Mouse (Mus musculus) ES-Bruce4 (cell line): Measurements from ENCODE around the gene Ift43. TPM values are rescaled to one million over a fixed set of nuclear protein-coding genes. Genes with fewer than 3 reads are reported as not detected.

Experiments
- H3K27ac ChIP-seq: 2 replicates; pipeline ENCODE4 v1.5.1; 2012; ENCODE audit warnings: low read length, inconsistent platforms; ENCODE audit not compliant: insufficient read depth
- H3K27me3 ChIP-seq: 2 replicates; pipeline ENCODE4 v1.6.1; 2012; ENCODE audit warnings: mild to moderate bottlenecking, low read length, inconsistent platforms; ENCODE audit not compliant: control insufficient read depth, poor library complexity, insufficient read depth, severe bottlenecking
- H3K36me3 ChIP-seq: 2 replicates; pipeline ENCODE4 v1.6.1; 2012; ENCODE audit warnings: inconsistent platforms, mild to moderate bottlenecking, low read length, moderate library complexity; ENCODE audit not compliant: control insufficient read depth, poor library complexity, insufficient read depth, severe bottlenecking
- H3K4me1 ChIP-seq: one replicate; pipeline ENCODE4 v1.8.1; 2011; ENCODE audit warnings: low read length; ENCODE audit not compliant: control insufficient read depth, insufficient read depth
- H3K4me3 ChIP-seq: 2 replicates; pipeline ENCODE4 v1.5.1; 2011; ENCODE audit warnings: low read depth, mild to moderate bottlenecking, low read length
- H3K9ac ChIP-seq: 2 replicates; pipeline ENCODE4 v1.6.1; 2012; ENCODE audit warnings: low read depth, mild to moderate bottlenecking, inconsistent platforms; ENCODE audit not compliant: poor library complexity, severe bottlenecking
- H3K9me3 ChIP-seq: replicated peaks from 2 replicates; pipeline ENCODE4 v1.6.1; 2012; ENCODE audit warnings: mild to moderate bottlenecking, low read length, inconsistent platforms; ENCODE audit not compliant: control insufficient read depth, poor library complexity, insufficient read depth, severe bottlenecking
- CTCF ChIP-seq: IDR thresholded peaks from one replicate; pipeline ENCODE4 v1.8.1; 2011; ENCODE audit warnings: low read depth, low read length
- EP300 ChIP-seq: IDR thresholded peaks from 2 replicates; pipeline ENCODE4 v1.6.1; 2011; ENCODE audit warnings: low read depth, low read length; ENCODE audit not compliant: insufficient read depth
- POLR2A ChIP-seq: IDR thresholded peaks from one replicate; pipeline ENCODE4 v1.8.1; 2011; ENCODE audit warnings: low read length; ENCODE audit not compliant: insufficient read depth
- polyA plus RNA-seq: library from polyadenylated mRNA; stranded (reverse); fragments of >200 nt; gene quantifications from 2 replicates; pipeline ENCODE4 v1.2.4, GENCODE M21; 2011; ENCODE audit warnings: low read depth; ENCODE audit not compliant: missing spikeins, insufficient read depth, insufficient read length

Gene Ift43
- polyA plus RNA-seq, 1 experiment: 44.2 TPM

- TF ChIP-seq POLR2A: no peak
- no peak for TF ChIP-seq CTCF
- TF ChIP-seq EP300: no peak
- H3K4me3 ChIP-seq: no peak overlapping the region
- H3K9me3 ChIP-seq: no peaks in the 10 kb centered on the region
- H3K27me3 ChIP-seq: no peaks in the 10 kb centered on the region
- H3K9ac ChIP-seq: no peak overlapping the region
- H3K4me1 ChIP-seq: no peaks in the 10 kb centered on the region
- no peak overlapping the region for H3K27ac ChIP-seq
- no peaks in the 10 kb centered on the region for H3K36me3 ChIP-seq
Measured at GRCm38 (mm10) chr12:86109531-86109930, 27.2 kb downstream of the Ift43 start.

- H3K9ac ChIP-seq: no peak overlapping the region
- no peak overlapping the region for H3K27ac ChIP-seq
- no peak for TF ChIP-seq EP300
- TF ChIP-seq CTCF: no peak
- TF ChIP-seq POLR2A: no peak
- H3K9me3 ChIP-seq: no peaks in the 10 kb centered on the region
- H3K27me3 ChIP-seq: no peaks in the 10 kb centered on the region
- H3K4me1 ChIP-seq: no peaks in the 10 kb centered on the region
- H3K4me3 ChIP-seq: no peak overlapping the region
- H3K36me3 ChIP-seq: no peaks in the 10 kb centered on the region
Measured at GRCm38 (mm10) chr12:86110637-86111036, 28.3 kb downstream of the Ift43 start.

DNA sequence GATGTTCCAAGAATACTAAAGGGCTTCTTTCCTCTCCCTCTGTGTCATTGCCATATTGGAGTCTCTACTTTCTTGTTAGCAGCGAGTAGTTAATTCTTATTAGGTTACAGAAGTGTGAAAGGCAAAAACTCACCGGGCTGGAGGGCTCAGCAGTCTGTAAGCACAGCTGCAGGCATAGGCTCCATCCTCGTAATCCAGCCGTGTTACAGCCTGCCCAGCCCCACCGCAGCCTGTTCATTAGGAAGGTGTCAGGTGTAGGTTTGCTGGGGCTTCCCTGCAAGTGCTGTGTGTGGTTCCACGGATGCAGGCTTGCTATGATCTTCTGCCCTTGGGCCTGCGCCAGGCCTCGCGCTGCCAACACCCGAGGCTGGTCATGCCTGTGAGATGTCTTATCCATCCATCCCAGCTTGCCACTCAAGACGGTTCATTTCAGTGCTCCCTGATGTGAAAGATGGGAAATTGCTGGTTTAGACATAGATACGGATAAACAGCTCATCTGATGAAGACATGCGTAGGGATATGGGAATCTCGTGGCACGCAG, 34.0 kb downstream of the Ift43 start:
- no peak overlapping the region for H3K4me3 ChIP-seq
- H3K27ac ChIP-seq: no peak overlapping the region
- H3K36me3 ChIP-seq: no peaks in the 10 kb centered on the region
- H3K9me3 ChIP-seq: no peaks in the 10 kb centered on the region
- H3K9ac ChIP-seq: no peak overlapping the region
- H3K4me1 ChIP-seq: no peaks in the 10 kb centered on the region
- TF ChIP-seq POLR2A (no peak), CTCF (no peak), EP300 (no peak)
- H3K27me3 ChIP-seq: no peaks in the 10 kb centered on the region

DNA sequence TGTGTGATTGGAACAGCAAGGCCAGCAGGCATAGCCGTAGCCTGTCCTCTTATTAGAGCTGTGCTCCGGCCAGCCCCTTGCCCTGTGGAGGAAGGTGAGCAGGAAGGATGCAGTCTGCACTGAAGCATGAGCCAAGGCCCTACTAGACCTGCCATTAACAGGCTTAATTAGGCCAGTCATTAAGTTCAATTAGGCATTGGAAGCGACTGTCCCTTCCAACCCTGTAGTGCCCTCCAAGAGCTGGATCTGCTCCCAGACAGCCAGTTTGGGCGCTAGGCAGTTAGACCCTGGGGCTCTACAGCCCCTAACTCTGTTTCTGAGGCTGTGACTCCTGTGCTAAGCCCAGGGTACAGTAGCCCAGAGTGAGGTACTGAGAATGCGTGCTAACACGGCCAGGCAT, 41.7 kb downstream of the Ift43 start:
- no peaks in the 10 kb centered on the region for H3K4me1 ChIP-seq
- H3K27ac ChIP-seq: no peak overlapping the region
- H3K4me3 ChIP-seq: no peak overlapping the region
- H3K27me3 ChIP-seq: no peaks in the 10 kb centered on the region
- H3K9me3 ChIP-seq: no peaks in the 10 kb centered on the region
- TF ChIP-seq EP300 (no peak), POLR2A (no peak), CTCF (no peak)
- H3K36me3 ChIP-seq: no peaks in the 10 kb centered on the region
- H3K9ac ChIP-seq: no peak overlapping the region

GRCm38 (mm10) chr12:86128122-86128521, 45.8 kb downstream of the Ift43 start:
- Histone ChIP-seq H3K4me1 (no peaks in the 10 kb centered on the region), H3K36me3 (no peaks in the 10 kb centered on the region), H3K27me3 (no peaks in the 10 kb centered on the region), H3K9ac (no peak overlapping the region), H3K4me3 (no peak overlapping the region), H3K27ac (no peak overlapping the region), H3K9me3 (no peaks in the 10 kb centered on the region)
- TF ChIP-seq CTCF (no peak), POLR2A (no peak), EP300 (no peak)

GRCm38 (mm10) chr12:86129005-86129404, 46.7 kb downstream of the Ift43 start:
- H3K9ac ChIP-seq: no peak overlapping the region
- H3K9me3 ChIP-seq: no peaks in the 10 kb centered on the region
- H3K36me3 ChIP-seq: no peaks in the 10 kb centered on the region
- H3K4me1 ChIP-seq: no peaks in the 10 kb centered on the region
- H3K27ac ChIP-seq: no peak overlapping the region
- no peaks in the 10 kb centered on the region for H3K27me3 ChIP-seq
- no peak overlapping the region for H3K4me3 ChIP-seq
- TF ChIP-seq POLR2A (no peak), EP300 (no peak), CTCF (no peak)
